Mouse (Mus musculus): ENCODE measurements around the gene Dmgdh.

DNA sequence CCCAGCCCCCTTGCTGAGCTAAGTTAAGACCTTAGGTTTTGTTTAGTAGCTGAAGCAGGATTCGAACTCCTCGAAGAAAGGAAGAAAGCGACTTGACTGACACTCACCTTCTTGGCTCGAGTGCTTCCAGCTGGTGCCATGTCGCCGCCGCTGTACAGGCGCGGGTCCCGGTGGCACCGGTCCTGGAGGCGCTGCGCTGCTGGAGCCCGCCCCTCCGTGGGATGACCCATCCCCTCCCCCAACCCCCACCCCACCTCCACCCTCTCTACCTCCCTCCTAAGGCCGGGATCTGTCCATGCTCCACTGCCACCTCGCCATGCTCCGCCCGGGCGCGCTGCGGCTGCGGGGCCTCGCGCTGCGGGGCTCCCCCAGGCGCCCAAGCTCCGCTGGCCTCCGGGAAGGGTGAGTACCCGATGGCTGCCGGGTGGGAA, at the start of gene Dmgdh, which contains the start of gene Bhmt2:
- no peak for TF ChIP-seq CTCF (IDR thresholded peaks at IDR 0.05; ENCODE audit: low read depth, low read length)
- TF ChIP-seq POLR2A (IDR thresholded peaks at IDR 0.05; ENCODE audit: insufficient read depth, low read length) = no peak
